ENCODE assay signal across 23 mouse cellular contexts in genomic region chr12:110220516-110220915, GRCm38 (mm10). TPM values are rescaled to one million over a fixed set of nuclear protein-coding genes. Genes with fewer than 3 reads are reported as not detected.
DNase-seq lines count a peak whose midpoint lies in the region; ATAC-seq and TF ChIP-seq lines count a peak whose summit lies in the region.
"Had no signal": no experiment of that assay in that cellular context is flagged by ENCODE, and none has a peak within 500 bp of the region (broad histone marks: within the 10 kb centered on the region; RNA-seq: fewer than 3 reads in every experiment).

No protein-coding gene starts in this region.

- WGBS in midbrain, embryonic 11.5 days = 78% methylated on average over 8 of the region's 8 CpGs
- 80% methylated on average over 8 of the region's 8 CpGs for WGBS in midbrain, embryonic 10.5 days
- WGBS in kidney, postnatal 0 days = 53% methylated on average over 8 of the region's 8 CpGs
- WGBS in liver, embryonic 11.5 days = 54% methylated on average over 8 of the region's 8 CpGs

- no peak overlapping the region for H3K4me2 ChIP-seq in midbrain, embryonic 11.5 days
- no peak overlapping the region for H3K4me2 ChIP-seq in kidney, postnatal 0 days (ENCODE audit: low read length)
- H3K4me2 ChIP-seq in liver, embryonic 11.5 days = no peak overlapping the region
- H3K4me2 ChIP-seq: hindbrain, embryonic 15.5 days; limb, embryonic 15.5 days; neural tube, embryonic 12.5 days had no signal

- H3K9ac ChIP-seq in midbrain, embryonic 11.5 days (ENCODE audit: low read length) = no peak overlapping the region
- H3K9ac ChIP-seq in kidney, postnatal 0 days (ENCODE audit: low read depth, low read length) = no peak overlapping the region
- no peak overlapping the region for H3K9ac ChIP-seq in liver, embryonic 11.5 days (ENCODE audit: low read depth, low read length)
- H3K9ac ChIP-seq: forebrain, postnatal 0 days; hindbrain, embryonic 15.5 days; limb, embryonic 15.5 days; neural tube, embryonic 12.5 days had no signal

- DNase-seq in midbrain, embryonic 11.5 days (ENCODE audit: low spot score, missing footprints) = peak; percentile 31
- DNase-seq in midbrain, embryonic 10.5 days (ENCODE audit: low spot score) = no peak
- no peak for DNase-seq in kidney, postnatal 0 days (ENCODE audit: low spot score)
- DNase-seq in liver, embryonic 11.5 days (ENCODE audit: low spot score) = no peak
- DNase-seq in yolk sac, embryonic 10.5 days (ENCODE audit: low spot score) = peak; percentile 81
- no peak for DNase-seq in layer of hippocampus, adult 8-10 months (ENCODE audit: low spot score in 2 of 2)
- no peak for DNase-seq in urinary bladder, postnatal 10 days (ENCODE audit: low spot score)
- DNase-seq: cerebellum, adult 11 months; cerebellum, postnatal 25 days; forebrain, postnatal 0 days; gastrocnemius, postnatal 36 days; heart, postnatal 14 days; right cerebral cortex, postnatal 14 days had no signal

- no peaks in the 10 kb centered on the region for H3K36me3 ChIP-seq in midbrain, embryonic 11.5 days (ENCODE audit: control insufficient read depth, insufficient read depth, low read length)
- no peaks in the 10 kb centered on the region for H3K36me3 ChIP-seq in midbrain, embryonic 10.5 days
- no peaks in the 10 kb centered on the region for H3K36me3 ChIP-seq in kidney, postnatal 0 days (ENCODE audit: insufficient read depth, low read length)
- H3K36me3 ChIP-seq in liver, embryonic 11.5 days (ENCODE audit: control insufficient read depth, insufficient read depth, low read length) = no peaks in the 10 kb centered on the region
- H3K36me3 ChIP-seq: heart, embryonic 10.5 days; hindbrain, embryonic 15.5 days; limb, embryonic 15.5 days; neural tube, embryonic 12.5 days had no signal

- no peaks in the 10 kb centered on the region for H3K27me3 ChIP-seq in midbrain, embryonic 11.5 days (ENCODE audit: control insufficient read depth, insufficient read depth, low read length)
- H3K27me3 ChIP-seq in midbrain, embryonic 10.5 days (ENCODE audit: low read depth, poor library complexity, severe bottlenecking) = no peaks in the 10 kb centered on the region
- H3K27me3 ChIP-seq in kidney, postnatal 0 days (ENCODE audit: insufficient read depth, low read length) = no peaks in the 10 kb centered on the region
- H3K27me3 ChIP-seq in liver, embryonic 11.5 days (replicated peaks; ENCODE audit: control insufficient read depth, insufficient read depth, low read length) = no peaks in the 10 kb centered on the region
- H3K27me3 ChIP-seq: hindbrain, embryonic 15.5 days; neural tube, embryonic 12.5 days had no signal

- no peaks in the 10 kb centered on the region for H3K9me3 ChIP-seq in midbrain, embryonic 11.5 days (ENCODE audit: control insufficient read depth, low read length)
- H3K9me3 ChIP-seq in midbrain, embryonic 10.5 days (replicated peaks) = no peaks in the 10 kb centered on the region
- no peaks in the 10 kb centered on the region for H3K9me3 ChIP-seq in kidney, postnatal 0 days (replicated peaks; ENCODE audit: low read length)
- no peaks in the 10 kb centered on the region for H3K9me3 ChIP-seq in liver, embryonic 11.5 days (ENCODE audit: control insufficient read depth, low read length)
- H3K9me3 ChIP-seq: heart, embryonic 10.5 days; hindbrain, embryonic 15.5 days; limb, embryonic 15.5 days; neural tube, embryonic 12.5 days had no signal

- ATAC-seq in midbrain, embryonic 11.5 days (ENCODE audit: low FRiP score) = no peak
- ATAC-seq in kidney, postnatal 0 days (replicated peaks; ENCODE audit: low FRiP score, low read depth) = peak; percentile 75; the same call in 1 of the 2 replicates
- peak; percentile 61; the same call in 1 of the 2 replicates for ATAC-seq in liver, embryonic 11.5 days (replicated peaks; ENCODE audit: low FRiP score)
- ATAC-seq: midbrain, embryonic 16.5 days had no signal

- no peak overlapping the region for H3K27ac ChIP-seq in midbrain, embryonic 11.5 days (ENCODE audit: low read depth, low read length)
- H3K27ac ChIP-seq in midbrain, embryonic 10.5 days (replicated peaks) = no peak overlapping the region
- no peak overlapping the region for H3K27ac ChIP-seq in kidney, postnatal 0 days
- H3K27ac ChIP-seq in liver, embryonic 11.5 days (ENCODE audit: low read depth, low read length) = peak overlapping the region; percentile 35; the same call in 1 of the 2 replicates
- H3K27ac ChIP-seq: heart, embryonic 10.5 days; hindbrain, embryonic 15.5 days; layer of hippocampus, adult 2 months; limb, embryonic 15.5 days; neural tube, embryonic 12.5 days had no signal

- H3K4me3 ChIP-seq in midbrain, embryonic 11.5 days (ENCODE audit: low read depth, low read length) = no peak overlapping the region
- no peak overlapping the region for H3K4me3 ChIP-seq in midbrain, embryonic 10.5 days
- no peak overlapping the region for H3K4me3 ChIP-seq in kidney, postnatal 0 days (replicated peaks; ENCODE audit: low read depth, low read length)
- no peak overlapping the region for H3K4me3 ChIP-seq in liver, embryonic 11.5 days (ENCODE audit: low read depth, low read length)
- H3K4me3 ChIP-seq: erythroblast, embryonic 14.5 days; heart, embryonic 10.5 days; hindbrain, embryonic 15.5 days; layer of hippocampus, adult 2 months; limb, embryonic 15.5 days; neural tube, embryonic 12.5 days had no signal

- no peaks in the 10 kb centered on the region for H3K4me1 ChIP-seq in midbrain, embryonic 11.5 days (ENCODE audit: control insufficient read depth, insufficient read depth, low read length)
- peaks cover under 1% of the 10 kb centered on the region; the same call in 1 of the 2 replicates for H3K4me1 ChIP-seq in midbrain, embryonic 10.5 days
- no peaks in the 10 kb centered on the region for H3K4me1 ChIP-seq in kidney, postnatal 0 days (replicated peaks; ENCODE audit: insufficient read depth, low read length)
- H3K4me1 ChIP-seq in liver, embryonic 11.5 days (replicated peaks; ENCODE audit: control insufficient read depth, insufficient read depth, low read length) = no peaks in the 10 kb centered on the region
- H3K4me1 ChIP-seq: heart, embryonic 10.5 days; hindbrain, embryonic 15.5 days; limb, embryonic 15.5 days; neural tube, embryonic 12.5 days had no signal

- TF ChIP-seq CTCF in kidney, postnatal 0 days (IDR thresholded peaks at IDR 0.05; ENCODE audit: low read depth) = no peak

RNA-seq across cellular contexts. Expression of gene Dio3, which starts 58.4 kb away (rescaled TPM):
- polyA plus RNA-seq in midbrain, embryonic 11.5 days (2014; fragmentation: Nextera tagmentation; extraction: Ambion mirVana) = not detected in 2 replicates
- 0.78 and 0.85 TPM in 2 replicates for polyA plus RNA-seq in midbrain, embryonic 10.5 days (2016; fragmentation: Nextera tagmentation; extraction: Ambion mirVana)
- 0.20 and 0.22 TPM in 2 replicates for polyA plus RNA-seq in kidney, postnatal 0 days (2015; fragmentation: Nextera tagmentation; extraction: Ambion mirVana)
- not detected in 2 replicates for polyA plus RNA-seq in liver, embryonic 11.5 days (2014; fragmentation: Nextera tagmentation; extraction: Ambion mirVana)
- total RNA-seq in layer of hippocampus, adult 8-10 months (2022) = 1 to 10 TPM; 4.8 to 9.5 (median 7.5) TPM
- total RNA-seq: heart, postnatal 14 days; MEL had no signal
- polyA plus RNA-seq: CD4-positive, CD25-positive, alpha-beta regulatory T cell, adult 4 months; erythroblast, embryonic 14.5 days; thymus, postnatal 0 days had no signal

Comparison
In these comparisons a context has a peak if more than half of its experiments do, and no peak if none do; other contexts are left out.
1. DNase-seq: peak in midbrain, embryonic 11.5 days (single experiment) and yolk sac, embryonic 10.5 days (single experiment); none in midbrain, embryonic 10.5 days (single experiment), kidney, postnatal 0 days (single experiment), liver, embryonic 11.5 days (single experiment), layer of hippocampus, adult 8-10 months (0 of 2) and urinary bladder, postnatal 10 days (single experiment).